Mouse (Mus musculus): ENCODE data around the gene Btbd35f1. TPM values are rescaled to one million over a fixed set of nuclear protein-coding genes. Genes with fewer than 3 reads are reported as not detected.
"Not testable (repeated sequence)": the region's sequence is repeated elsewhere in the genome, so short reads cannot be mapped to it uniquely, and the experiment has no call there.

The Btbd35f1 gene
- polyA plus RNA-seq (2015; fragmentation: Nextera tagmentation; extraction: Ambion mirVana), result not detected in 2 replicates

- H3K4me2 ChIP-seq (replicated peaks; ENCODE audit: low read depth, low read length); H3K27me3 ChIP-seq (replicated peaks; ENCODE audit: insufficient read depth, low read length); ATAC-seq; H3K4me3 ChIP-seq (ENCODE audit: low read depth, low read length); H3K36me3 ChIP-seq (ENCODE audit: insufficient read depth, low read length); H3K4me1 ChIP-seq (ENCODE audit: insufficient read depth, low read depth, low read length); DNase-seq (ENCODE audit: low spot score); H3K9ac ChIP-seq (replicated peaks; ENCODE audit: low read depth); H3K27ac ChIP-seq (ENCODE audit: low read length); H3K9me3 ChIP-seq (ENCODE audit: low read length): not testable (repeated sequence)
- no CpG with 5 or more reads among the region's 3 CpGs for WGBS
Measured at GRCm38 (mm10) chrX:32559755-32560154, at the start of gene Btbd35f1. Btbd35f1 (plus strand) TSS chrX:32560055.

- not testable (repeated sequence) for H3K4me2 ChIP-seq (replicated peaks; ENCODE audit: low read depth, low read length); H3K4me1 ChIP-seq (ENCODE audit: insufficient read depth, low read depth, low read length); H3K4me3 ChIP-seq (ENCODE audit: low read depth, low read length); H3K9ac ChIP-seq (replicated peaks; ENCODE audit: low read depth); H3K27ac ChIP-seq (ENCODE audit: low read length); H3K36me3 ChIP-seq (ENCODE audit: insufficient read depth, low read length); H3K9me3 ChIP-seq (ENCODE audit: low read length); H3K27me3 ChIP-seq (replicated peaks; ENCODE audit: insufficient read depth, low read length); ATAC-seq
- 82% methylated on average over 1 of the region's 1 CpGs for WGBS
- peak; percentile 2 for DNase-seq (ENCODE audit: low spot score)
Measured at GRCm38 (mm10) chrX:32590878-32591542, 31.2 kb downstream of the Btbd35f1 start.

- not testable (repeated sequence) for H3K4me1 ChIP-seq (ENCODE audit: insufficient read depth, low read depth, low read length); ATAC-seq; H3K4me2 ChIP-seq (replicated peaks; ENCODE audit: low read depth, low read length); H3K9ac ChIP-seq (replicated peaks; ENCODE audit: low read depth); H3K36me3 ChIP-seq (ENCODE audit: insufficient read depth, low read length); DNase-seq (ENCODE audit: low spot score); H3K27me3 ChIP-seq (replicated peaks; ENCODE audit: insufficient read depth, low read length); H3K27ac ChIP-seq (ENCODE audit: low read length); H3K4me3 ChIP-seq (ENCODE audit: low read depth, low read length); H3K9me3 ChIP-seq (ENCODE audit: low read length)
- WGBS, result 88% methylated on average over 1 of the region's 2 CpGs
Measured at GRCm38 (mm10) chrX:32601008-32601407, 41.2 kb downstream of the Btbd35f1 start.

GRCm38 (mm10) chrX:32601425-32601824 lies 41.6 kb downstream of the Btbd35f1 start:
- H3K27ac ChIP-seq (ENCODE audit: low read length); H3K9me3 ChIP-seq (ENCODE audit: low read length); H3K4me2 ChIP-seq (replicated peaks; ENCODE audit: low read depth, low read length); H3K9ac ChIP-seq (replicated peaks; ENCODE audit: low read depth); H3K4me3 ChIP-seq (ENCODE audit: low read depth, low read length); ATAC-seq; H3K36me3 ChIP-seq (ENCODE audit: insufficient read depth, low read length); H3K4me1 ChIP-seq (ENCODE audit: insufficient read depth, low read depth, low read length); H3K27me3 ChIP-seq (replicated peaks; ENCODE audit: insufficient read depth, low read length): not testable (repeated sequence)
- 78% methylated on average over 3 of the region's 3 CpGs for WGBS
- DNase-seq (ENCODE audit: low spot score), result peak; percentile 2

Other genes with a start within 250 kb of the Btbd35f1 start
- gene Gm5926, start 90.7 kb downstream of the Btbd35f1 start, polyA plus RNA-seq (2015; fragmentation: Nextera tagmentation; extraction: Ambion mirVana), result not detected in 2 replicates
- gene Btbd35f21, start 166.1 kb downstream of the Btbd35f1 start, polyA plus RNA-seq (2015; fragmentation: Nextera tagmentation; extraction: Ambion mirVana), result not detected in 2 replicates